Mouse (Mus musculus): ENCODE measurements at regions not wholly inside any gene's neighbourhood (a gene's known extent, or its start where the extent isn't known, plus 50 kb on each side); places are given as distances from the start of the nearest gene placed in this dataset.

GRCm38 (mm10) chrX:14609196-14609595 lies 398.2 kb downstream of the H2al1n start:
- TF ChIP-seq CTCF (IDR thresholded peaks at IDR 0.05; ENCODE audit: low read depth, low read length) (no peak), POLR2A (IDR thresholded peaks at IDR 0.05; ENCODE audit: extremely low read depth, insufficient read depth, low read length) (no peak)

Measured in liver, adult 2 months (tissue).